Mouse (Mus musculus) T-helper 2 cell (primary cell): ENCODE data around the gene Gm19684.
"Not testable (repeated sequence)": the region's sequence is repeated elsewhere in the genome, so short reads cannot be mapped to it uniquely, and the experiment has no call there.

Experiments
- in situ Hi-C: fragments of 300-600 bp; cut with MboI, MseI; formaldehyde crosslinking; loops from one replicate; pipeline ENCODE4 v1.15.1; 2025; ENCODE audit warnings: high pct_unique_total_duplicates

Gm19684 gene

GRCm38 (mm10) chr17:36128968-36129817, 7.7 kb downstream of the Gm19684 start, which contains the start of gene Gm7030:
Gene Gm7030, minus strand, starts transcription at chr17:36129425.
- in situ Hi-C loops = not testable (repeated sequence)

DNA sequence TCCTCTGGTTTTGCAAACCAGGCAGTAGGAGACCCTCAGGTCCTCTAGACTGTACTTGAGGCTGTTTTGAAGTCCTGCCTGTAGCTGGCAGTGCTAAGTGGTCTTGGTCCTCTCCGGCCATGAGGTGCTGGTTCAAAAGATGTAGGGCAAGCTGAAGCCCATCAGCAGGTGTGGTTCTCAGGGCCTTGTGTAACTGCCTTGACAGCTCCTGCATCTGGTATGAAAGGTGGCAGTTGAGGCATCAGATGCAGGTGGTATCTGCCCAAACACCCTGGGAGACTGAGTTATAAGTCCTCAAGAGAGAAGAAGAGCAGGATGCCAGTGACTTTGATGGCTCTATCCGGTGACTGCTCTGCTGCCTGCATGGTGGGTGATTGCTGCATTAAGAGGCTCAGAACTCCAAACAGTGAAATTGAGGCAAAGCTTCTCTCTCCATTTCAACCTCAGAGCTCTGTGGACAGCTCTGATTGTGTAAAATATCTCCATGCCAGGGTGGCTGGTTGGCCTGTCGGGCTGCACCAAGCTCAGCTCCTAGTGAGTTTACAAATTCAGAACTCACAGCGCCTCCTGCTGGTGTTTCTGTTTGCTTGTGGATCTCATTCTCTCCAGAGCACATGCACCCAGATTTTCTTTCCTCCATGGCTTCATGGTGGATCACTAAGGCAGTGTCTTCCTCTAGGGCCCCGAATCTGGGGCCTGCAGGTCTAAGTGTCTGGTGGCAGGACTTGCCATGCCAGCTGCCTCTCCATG, 10.2 kb downstream of the Gm19684 start:
- in situ Hi-C loops = no loop called here

DNA sequence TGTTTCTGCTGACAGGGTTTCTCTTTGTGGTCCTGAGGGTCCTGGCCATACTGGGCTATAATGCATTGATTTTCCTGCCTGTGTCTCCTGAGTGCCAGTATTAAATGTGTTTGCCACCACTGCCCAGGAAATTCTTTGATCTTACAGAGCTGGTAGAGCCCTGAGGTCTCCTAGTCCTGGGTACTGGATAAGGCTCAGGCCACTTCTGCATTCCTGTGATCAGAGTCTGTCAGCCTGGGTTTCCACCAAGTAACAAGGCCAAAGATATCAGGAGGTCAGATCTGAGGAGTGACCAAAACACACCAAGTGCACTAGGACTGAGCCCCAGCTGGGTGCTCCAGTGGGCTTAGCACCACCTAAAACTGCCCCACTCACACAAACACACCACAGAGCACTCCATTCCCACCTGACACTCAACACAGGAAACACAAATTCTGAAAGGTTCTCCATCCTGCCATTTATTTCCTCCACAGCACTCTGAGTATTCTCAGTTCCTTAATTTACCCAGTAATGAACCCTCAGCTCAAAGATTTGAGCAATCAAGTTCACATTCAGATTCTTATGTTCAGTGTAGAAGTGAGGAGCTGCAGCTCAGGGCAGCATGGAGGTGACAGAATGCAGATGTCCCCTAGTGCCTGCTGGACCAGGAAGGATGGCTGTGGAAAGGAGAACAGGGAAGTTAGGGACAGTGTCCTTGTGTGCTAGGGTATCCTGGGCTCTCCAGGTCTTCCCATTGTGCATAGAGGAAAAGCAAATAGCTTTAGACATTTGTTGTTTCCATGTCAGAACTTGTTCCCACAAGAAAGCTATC, 14.1 kb downstream of the Gm19684 start:
- in situ Hi-C loops = not testable (repeated sequence)

DNA sequence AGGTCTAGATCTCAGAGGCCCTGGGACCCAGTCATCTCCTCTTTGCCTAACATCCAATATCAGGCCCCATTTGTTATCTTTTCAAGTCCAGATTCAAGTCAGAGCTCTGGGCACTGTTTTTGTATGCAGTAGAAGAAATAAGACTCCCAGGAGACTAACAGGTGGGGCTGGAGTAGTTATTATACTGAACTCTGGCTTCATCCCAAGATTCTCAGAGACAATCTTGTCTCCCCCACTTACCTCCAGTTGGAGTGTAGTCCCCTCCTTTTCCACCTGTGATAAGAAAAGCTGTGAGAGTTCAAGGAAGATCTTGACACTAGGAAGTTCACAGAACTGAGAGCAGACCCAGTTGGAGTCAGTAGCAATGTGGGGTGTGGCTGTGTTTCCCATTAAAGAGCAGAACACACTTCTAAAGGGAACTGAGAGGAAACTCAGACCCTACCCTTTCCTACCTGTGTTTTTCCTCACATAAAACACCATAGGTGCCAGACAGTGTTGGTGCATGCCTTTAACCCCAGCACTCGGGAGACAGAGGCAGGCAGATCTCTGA, 14.9 kb downstream of the Gm19684 start:
- in situ Hi-C loops = not testable (repeated sequence)

- in situ Hi-C loops = no loop called here
Measured at GRCm38 (mm10) chr17:36145111-36145860, 23.8 kb downstream of the Gm19684 start.

GRCm38 (mm10) chr17:36145861-36146156, 24.3 kb downstream of the Gm19684 start:
- in situ Hi-C loops = not testable (repeated sequence)

GRCm38 (mm10) chr17:36146937-36147336, 25.5 kb downstream of the Gm19684 start:
- in situ Hi-C loops = not testable (repeated sequence)

- in situ Hi-C loops = not testable (repeated sequence)
Measured at GRCm38 (mm10) chr17:36148468-36148867, 27.0 kb downstream of the Gm19684 start.

GRCm38 (mm10) chr17:36151200-36151599, 29.7 kb downstream of the Gm19684 start:
- in situ Hi-C loops = not testable (repeated sequence)

- in situ Hi-C loops = no loop called here
Measured at GRCm38 (mm10) chr17:36154271-36155149, 33.0 kb downstream of the Gm19684 start.

GRCm38 (mm10) chr17:36157782-36158181, 36.3 kb downstream of the Gm19684 start:
- in situ Hi-C loops = not testable (repeated sequence)

DNA sequence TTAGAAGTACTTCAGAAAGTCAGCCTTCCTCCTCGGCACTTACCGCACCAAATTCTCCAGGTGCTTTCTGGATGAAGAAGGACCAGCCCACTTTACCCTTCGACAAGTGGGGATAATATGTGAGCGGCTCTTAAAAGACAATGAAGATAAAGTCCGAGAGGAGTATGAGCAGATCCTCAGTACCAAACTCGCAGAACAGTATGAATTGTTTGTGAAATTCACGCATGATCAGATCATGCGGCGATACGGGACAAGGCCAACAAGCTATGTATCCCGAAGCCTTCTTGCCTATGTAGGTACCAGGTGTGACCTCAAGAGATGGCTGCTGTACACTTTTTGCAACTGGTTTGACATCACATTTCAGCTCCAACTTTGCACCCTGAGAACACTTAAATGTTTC, 36.8 kb downstream of the Gm19684 start:
- in situ Hi-C loops = not testable (repeated sequence)

DNA sequence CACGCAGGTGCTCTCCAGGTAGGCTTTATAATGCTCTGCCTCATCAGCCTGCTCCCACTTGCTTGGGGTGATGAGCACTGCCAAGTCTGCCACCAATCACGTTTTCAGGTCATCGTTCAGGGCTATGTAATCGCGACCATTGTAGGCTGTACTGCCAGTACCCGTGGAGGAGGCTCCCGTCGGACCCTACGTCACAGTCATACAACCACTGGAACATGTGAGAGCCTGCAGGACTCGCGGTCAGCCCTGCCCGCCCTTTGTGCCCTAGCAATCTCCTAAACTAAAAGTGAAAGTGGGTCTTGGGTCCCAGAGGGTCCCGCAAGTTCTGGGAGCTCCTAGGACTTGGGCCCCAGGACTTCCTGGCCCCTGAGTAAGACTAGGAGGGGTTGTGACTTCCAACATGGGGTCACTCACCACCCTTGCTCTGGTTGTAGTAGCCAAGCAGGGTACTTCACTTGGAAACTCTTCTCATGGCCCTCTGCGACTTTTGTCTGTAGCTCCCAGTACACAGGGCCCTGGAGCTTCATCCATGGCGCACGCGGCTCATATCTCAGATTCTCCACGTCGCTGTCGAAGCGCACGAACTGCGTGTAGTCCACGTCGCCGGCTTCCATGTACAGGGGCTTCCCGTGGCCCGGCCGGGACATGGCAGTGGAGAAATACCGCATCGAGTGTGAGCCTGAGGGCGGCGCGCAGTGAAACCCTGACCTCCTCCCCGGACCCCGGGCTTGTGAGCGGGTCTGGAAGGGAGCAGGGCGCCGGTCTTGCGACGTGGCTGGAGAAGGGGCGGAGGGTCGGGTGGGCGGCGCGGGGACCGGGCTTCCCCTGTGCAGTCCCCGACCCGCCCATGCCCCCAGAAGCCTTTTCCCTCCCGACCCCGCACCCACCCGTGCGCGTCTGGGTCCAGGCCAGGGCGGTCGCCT, 39.9 kb downstream of the Gm19684 start:
- in situ Hi-C loops = no loop called here

GRCm38 (mm10) chr17:36166901-36167300, 45.4 kb downstream of the Gm19684 start:
- in situ Hi-C loops = not testable (repeated sequence)

- in situ Hi-C loops = no loop called here
Measured at GRCm38 (mm10) chr17:36167306-36168038, 46.0 kb downstream of the Gm19684 start.

- in situ Hi-C loops = no loop called here
Measured at GRCm38 (mm10) chr17:36168039-36168652, 46.7 kb downstream of the Gm19684 start, which contains the start of gene Gm8909. Gene Gm8909, minus strand, starts transcription at chr17:36168537.

- in situ Hi-C loops = not testable (repeated sequence)
Measured at GRCm38 (mm10) chr17:36169094-36169493, 47.6 kb downstream of the Gm19684 start.

GRCm38 (mm10) chr17:36169753-36170152, 48.3 kb downstream of the Gm19684 start:
- in situ Hi-C loops = no loop called here
